Comparison of ENCODE assay signal across 1 mouse cellular context in the genomic region with DNA sequence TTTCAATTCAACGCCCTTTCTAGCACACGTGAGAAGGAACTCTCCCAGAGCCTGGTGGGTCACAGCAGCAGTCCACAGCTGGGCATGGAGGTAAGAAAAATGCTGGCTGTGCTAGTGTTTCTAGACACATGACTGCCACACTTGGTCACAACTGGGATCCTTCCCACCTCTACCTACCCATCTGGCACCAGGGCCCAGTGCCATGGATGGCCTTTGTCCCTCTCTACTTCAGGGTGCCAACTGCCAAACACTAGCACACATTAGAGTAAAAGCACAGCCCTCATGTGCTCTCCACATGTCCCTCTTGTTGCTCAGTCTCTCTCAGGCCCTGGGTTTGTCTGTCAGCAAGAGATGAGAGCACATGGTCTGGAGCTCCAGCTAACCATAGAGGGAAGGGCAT.
TF ChIP-seq lines count a peak whose summit lies in the region.

No protein-coding gene starts in this region.

TF ChIP-seq in MEL, 35 proteins besides CTCF, POLR2A, EP300 and RAD21:
- TF ChIP-seq POLR2AphosphoS2 (IDR thresholded peaks at IDR 0.05; ENCODE audit: low read length), result no peak
- no peak for TF ChIP-seq ZNF384 (IDR thresholded peaks at IDR 0.05; ENCODE audit: low read depth, low read length)
- no peak for TF ChIP-seq TAL1 (IDR thresholded peaks at IDR 0.05; ENCODE audit: low read length)
- TF ChIP-seq MXI1 (IDR thresholded peaks at IDR 0.05; ENCODE audit: low read depth, low read length), result no peak
- TF ChIP-seq ELF1 (IDR thresholded peaks at IDR 0.05; ENCODE audit: low read depth, low read length), result no peak
- TF ChIP-seq CHD2 (IDR thresholded peaks at IDR 0.05; ENCODE audit: low read length), result no peak
- no peak for TF ChIP-seq ZC3H11A (IDR thresholded peaks at IDR 0.05; ENCODE audit: low read depth, low read length)
- TF ChIP-seq MEF2A (IDR thresholded peaks at IDR 0.05; ENCODE audit: extremely low read depth, insufficient replicate concordance, low read depth, low read length, poor library complexity, severe bottlenecking), result no peak
- TF ChIP-seq POLR2AphosphoS5 (IDR thresholded peaks at IDR 0.05; ENCODE audit: borderline replicate concordance, low read depth, low read length), result no peak
- no peak for TF ChIP-seq HCFC1 (IDR thresholded peaks at IDR 0.05; ENCODE audit: low read depth, low read length)
- no peak for TF ChIP-seq ETS1 (IDR thresholded peaks at IDR 0.05; ENCODE audit: low read depth, low read length)
- no peak for TF ChIP-seq CHD1 (IDR thresholded peaks at IDR 0.05; ENCODE audit: low read depth, low read length)
- no peak for TF ChIP-seq ZKSCAN1 (IDR thresholded peaks at IDR 0.05; ENCODE audit: low read depth, low read length)
- TF ChIP-seq TCF12 (IDR thresholded peaks at IDR 0.05; ENCODE audit: low read depth, low read length), result no peak
- TF ChIP-seq GABPA (IDR thresholded peaks at IDR 0.05; ENCODE audit: low read depth, low read length), result no peak
- TF ChIP-seq GATA1 (IDR thresholded peaks at IDR 0.05; ENCODE audit: low read depth, low read length), result no peak
- no peak for TF ChIP-seq MAFK (IDR thresholded peaks at IDR 0.05; ENCODE audit: borderline replicate concordance, low read depth, low read length)
- TF ChIP-seq RCOR1 (IDR thresholded peaks at IDR 0.05; ENCODE audit: low read depth, low read length), result no peak
- TF ChIP-seq MYB (IDR thresholded peaks at IDR 0.05; ENCODE audit: low read depth, low read length), result no peak
- TF ChIP-seq MYC (IDR thresholded peaks at IDR 0.05; ENCODE audit: low read depth, low read length), result no peak
